Mouse (Mus musculus): Measurements from ENCODE around the gene Gm14403.
"Not testable (repeated sequence)": the region's sequence is repeated elsewhere in the genome, so short reads cannot be mapped to it uniquely, and the experiment has no call there.

Gm14403 gene

DNA sequence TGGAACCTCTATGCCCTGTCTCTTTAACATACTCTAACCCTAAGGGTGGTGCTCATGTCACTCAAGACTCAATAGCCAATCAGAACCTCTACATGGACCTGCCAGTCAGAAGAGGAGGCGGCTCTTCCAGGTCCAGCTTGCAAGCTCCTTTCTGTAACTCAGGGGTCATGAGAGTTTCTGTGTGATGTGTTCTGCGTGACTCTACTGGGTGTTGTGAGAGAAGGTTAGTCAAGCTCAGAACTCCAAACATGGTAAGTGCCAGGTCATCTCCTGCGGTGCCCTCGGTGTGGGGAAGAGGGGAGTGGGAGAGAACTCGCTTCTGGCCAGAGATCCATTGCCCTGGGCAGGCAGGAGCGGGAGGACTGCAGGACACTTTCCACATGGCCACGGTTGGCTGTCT lies at the start of gene Gm14403:
TSS of gene Gm14403 (plus strand) at position 149 of the 400 bp plus-strand sequence.
- peak; percentile 42 for DNase-seq (ENCODE audit: low spot score)

DNA sequence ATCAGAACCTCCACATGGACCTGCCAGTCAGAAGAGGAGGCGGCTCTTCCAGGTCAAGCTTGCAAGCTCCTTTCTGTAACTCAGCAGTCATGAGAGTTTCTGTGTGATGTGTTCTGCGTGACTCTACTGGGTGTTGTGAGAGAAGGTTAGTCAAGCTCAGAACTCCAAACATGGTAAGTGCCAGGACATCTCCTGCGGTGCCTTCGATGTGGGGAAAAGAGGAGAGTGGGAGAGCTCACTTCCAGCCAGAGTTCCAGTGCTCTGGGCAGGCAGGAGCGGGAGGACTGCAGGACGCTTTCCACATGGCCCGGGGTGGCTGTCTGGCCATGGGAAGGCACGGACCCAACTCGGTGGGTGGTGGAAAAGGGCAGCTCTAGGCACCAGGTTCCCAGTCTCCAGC lies 33.3 kb upstream of the Gm14403 start, which contains the start of gene Zfp970:
TSS of gene Zfp970 (plus strand) at position 58 of the 400 bp plus-strand sequence.
- DNase-seq (ENCODE audit: low spot score), result peak; percentile 13

DNA sequence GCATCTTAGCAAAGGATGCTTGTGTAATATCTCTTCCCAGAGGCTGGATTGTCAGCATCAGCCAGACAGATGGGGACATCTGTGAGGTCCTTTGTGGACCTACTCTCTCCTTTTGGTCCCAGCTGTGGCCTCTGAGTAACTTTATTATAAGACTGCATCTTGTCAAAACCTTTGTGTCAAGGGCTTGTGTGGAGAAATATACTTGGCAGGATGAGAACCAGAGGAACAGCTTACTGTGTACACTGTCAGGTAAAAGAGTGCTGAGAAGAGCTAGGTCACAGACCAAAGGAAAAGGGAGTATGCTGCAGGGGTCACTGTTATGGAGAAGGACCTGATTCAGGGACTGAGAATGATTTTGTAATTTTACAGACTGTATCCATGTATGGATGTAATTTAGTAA lies 29.8 kb upstream of the Gm14403 start:
- DNase-seq (ENCODE audit: low spot score), result not testable (repeated sequence)

DNA sequence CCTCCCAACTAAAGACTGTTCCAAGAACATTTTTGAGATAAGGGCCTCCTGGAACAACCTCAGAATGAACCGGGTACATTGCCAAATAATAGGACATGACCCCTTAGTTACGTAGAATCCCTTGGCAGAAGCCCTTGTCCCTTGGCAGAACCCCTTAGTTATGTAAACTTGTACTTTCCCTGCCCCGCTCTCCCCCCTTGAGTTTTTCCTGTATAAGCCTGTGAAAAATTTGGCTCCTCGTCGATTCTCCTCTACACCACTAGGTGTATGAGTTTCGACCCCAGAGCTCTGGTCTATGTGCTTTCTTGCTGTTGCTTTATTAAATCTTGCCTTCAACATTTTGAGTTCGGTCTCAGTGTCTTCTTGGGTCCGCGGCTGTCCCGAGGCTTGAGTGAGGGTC lies 25.8 kb upstream of the Gm14403 start:
- DNase-seq (ENCODE audit: low spot score), result not testable (repeated sequence)

DNA sequence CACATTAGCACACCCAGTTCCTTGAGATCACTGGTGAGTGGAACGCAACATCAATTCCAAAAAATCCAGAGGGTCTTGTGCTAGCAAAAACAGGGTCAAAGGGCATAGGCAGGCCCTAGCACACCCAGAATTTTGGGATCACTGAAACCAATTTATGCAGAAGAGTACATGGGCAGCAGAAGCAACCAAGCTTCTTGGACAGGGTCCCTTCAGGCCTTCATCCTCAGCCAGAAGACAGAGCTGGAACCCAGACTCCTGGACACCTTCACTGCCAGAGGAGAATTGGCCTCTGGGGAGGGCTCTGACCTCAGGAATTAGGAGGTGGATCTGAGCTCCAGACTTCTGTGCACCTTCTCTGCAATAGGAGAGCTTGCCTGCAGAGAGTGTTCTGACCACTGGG lies 16.0 kb upstream of the Gm14403 start:
- not testable (repeated sequence) for DNase-seq (ENCODE audit: low spot score)

DNA sequence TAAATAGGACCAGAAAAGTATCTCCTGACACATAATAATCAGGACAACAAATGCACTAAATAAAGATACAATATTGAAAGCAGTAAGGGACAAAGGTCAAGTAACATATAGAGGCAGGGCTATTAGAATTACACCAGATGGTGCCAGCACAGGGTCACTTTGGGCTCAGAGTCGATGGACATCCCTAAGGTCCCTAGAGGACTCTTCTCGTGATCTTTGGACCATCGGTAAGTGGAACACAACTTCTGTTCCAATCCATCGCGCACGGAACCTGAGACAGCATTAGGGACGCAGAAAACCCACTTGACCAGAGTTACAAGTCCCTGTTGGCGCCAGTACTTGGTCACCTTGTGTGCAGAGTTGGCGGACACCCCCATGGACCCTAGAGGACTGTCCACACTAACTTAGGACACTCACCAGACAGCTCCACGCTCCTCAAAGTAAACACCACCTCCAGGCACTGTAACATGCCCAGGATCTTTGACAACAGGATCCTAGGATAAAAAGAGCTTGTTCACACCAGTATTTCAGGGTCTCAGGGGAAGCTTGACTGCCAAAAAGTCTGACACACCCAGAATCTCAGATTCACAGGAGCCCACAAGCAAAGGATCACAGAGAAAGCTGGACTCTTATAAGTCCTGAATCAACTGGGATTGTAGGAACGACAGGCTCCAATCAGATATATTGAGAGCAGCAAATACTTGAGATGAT lies 14.6 kb upstream of the Gm14403 start:
- not testable (repeated sequence) for DNase-seq (ENCODE audit: low spot score)

DNA sequence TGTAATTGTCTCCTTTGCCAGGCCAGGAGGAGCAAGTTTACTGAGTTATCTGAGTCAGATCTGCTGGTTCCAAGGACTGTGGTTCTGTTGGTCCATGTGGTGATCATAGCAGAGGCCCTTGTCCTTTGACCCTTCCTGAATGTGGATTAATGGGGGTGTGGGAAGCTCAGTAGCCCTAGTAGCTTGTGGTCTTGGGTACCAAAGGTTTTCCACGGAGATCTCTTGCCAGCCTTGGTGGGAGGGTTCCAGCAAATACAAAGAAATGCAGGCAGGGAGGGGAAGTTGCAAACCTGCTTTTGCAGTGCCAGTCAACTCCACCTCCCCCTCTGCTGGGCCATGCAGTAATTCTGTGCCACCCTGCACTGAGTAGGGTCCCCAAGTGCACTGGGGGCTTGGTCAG lies 1.2 kb downstream of the Gm14403 start:
- DNase-seq (ENCODE audit: low spot score), result not testable (repeated sequence)

DNA sequence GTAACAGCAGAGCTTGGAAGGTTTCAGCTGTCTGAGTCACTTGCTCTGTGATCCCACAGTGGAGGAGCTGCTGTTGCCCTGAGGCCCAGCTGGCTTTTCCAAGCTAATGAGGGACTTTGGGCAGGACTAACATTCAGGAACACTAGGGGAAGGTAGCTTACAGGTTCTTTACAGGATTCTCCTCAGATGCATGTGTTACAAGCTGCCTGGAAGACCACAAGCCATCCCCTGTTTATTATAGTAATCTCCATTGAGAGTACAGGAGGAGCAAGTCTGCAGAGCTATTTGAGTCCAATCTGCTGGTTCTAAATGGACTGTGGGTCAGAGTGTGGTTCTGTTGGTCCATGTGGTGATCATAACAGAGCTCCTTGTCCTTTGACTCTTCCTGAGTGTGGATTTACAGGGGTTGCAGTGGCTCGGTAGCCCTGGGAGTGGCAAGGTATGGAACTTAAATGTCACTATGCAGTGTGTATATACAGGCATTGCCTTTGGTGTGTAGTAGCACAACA lies 7.2 kb downstream of the Gm14403 start:
- not testable (repeated sequence) for DNase-seq (ENCODE audit: low spot score)

DNA sequence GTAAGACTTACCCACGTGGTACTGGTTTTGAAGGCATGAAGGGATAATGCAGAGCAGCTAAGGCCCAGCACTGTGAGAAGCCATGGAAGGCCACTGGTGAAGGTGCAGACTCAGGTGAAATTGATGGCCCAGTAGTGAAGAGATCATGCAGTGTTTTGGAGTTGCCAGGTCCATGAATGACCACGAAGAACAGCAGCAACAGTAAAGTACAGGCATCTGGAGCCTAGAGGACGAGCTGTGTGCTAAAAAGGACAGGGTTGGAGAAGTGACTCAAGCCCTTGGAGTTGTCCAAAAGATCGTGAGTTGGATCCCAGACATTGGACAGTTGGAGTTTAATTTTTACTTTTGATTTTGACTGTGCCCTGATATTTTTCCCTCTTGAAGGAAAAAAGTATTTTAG lies 13.4 kb downstream of the Gm14403 start:
- not testable (repeated sequence) for DNase-seq (ENCODE audit: low spot score)

DNA sequence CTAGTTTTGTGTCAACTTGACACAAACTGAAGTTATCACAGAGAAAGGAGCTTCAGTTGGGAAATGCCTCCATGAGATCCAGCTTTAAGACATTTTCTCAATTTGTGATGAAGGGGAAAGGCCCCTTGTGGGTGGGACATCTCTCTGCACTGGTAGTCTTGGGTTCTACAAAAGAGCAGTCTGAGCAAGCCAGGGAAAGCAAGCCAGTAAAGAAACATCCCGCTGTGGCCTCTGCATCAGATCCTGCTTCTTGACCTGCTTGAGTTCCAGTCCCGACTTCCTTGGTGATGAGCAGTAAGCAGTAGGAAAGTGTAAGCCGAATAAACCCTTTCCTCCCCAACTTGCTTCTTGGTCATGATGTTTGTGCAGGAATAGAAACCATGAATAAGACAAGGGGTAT lies 14.0 kb downstream of the Gm14403 start:
- DNase-seq (ENCODE audit: low spot score), result not testable (repeated sequence)

DNA sequence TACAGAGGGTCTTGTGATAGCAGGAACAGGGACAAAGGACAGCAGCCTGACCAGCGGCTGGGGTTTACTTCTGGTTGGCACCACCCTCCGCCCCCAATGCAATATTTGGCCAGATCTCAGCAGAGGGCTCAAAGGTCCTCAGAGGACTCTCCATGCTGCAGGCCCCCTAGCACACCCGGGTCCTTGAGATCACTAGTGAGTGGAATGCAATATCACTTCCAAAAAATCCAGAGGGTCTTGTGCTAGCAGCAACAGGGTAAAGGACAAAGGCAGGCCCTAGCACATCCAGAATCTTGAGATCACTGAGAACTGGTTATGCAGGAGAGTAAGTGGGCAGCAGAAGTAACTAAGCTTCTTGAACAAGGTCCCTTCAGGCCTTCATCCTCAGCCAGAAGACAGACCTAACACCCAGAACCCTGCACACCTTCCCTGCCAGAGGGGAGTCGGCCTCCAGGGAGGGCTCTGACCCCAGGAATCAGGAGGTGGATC lies 16.0 kb downstream of the Gm14403 start:
- not testable (repeated sequence) for DNase-seq (ENCODE audit: low spot score)

DNA sequence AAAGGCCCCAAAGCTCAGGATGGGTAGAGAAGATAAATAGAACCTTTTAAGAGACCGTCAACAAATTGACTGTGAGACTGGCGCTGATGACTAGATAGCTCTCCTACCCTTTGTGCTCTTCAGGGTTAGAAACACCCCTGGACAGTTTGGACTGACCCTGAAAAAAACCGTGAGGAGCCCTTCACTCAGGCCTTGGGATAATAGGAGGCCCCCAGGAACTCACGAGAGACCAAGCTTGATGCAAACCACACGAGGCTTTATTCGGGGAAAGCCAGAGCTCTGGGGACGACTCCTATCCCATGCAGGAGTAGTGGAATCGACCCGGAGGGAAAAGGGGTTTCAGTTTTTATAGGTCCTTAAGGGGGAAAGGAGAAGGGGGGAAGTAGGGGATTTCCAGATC lies 19.7 kb downstream of the Gm14403 start:
- DNase-seq (ENCODE audit: low spot score), result not testable (repeated sequence)

DNA sequence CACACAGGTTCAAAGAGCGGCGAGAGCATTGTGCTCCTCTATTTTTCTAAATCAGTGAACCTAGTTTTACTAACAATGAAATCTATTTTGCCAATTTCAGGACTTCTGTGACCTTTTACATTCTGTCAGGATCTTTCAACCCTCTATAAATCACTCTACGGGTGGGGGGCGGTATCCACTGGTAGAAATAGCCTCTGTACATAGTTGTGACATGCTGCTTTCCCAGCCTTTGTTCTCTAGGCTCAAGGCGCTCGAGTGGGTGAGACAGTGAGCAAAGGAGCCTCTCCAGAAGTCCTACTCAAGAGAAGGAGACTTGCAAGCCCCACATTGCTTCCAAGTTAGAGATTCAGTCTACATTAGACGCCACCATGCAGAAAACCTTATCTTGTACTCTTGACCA lies 20.3 kb downstream of the Gm14403 start:
- not testable (repeated sequence) for DNase-seq (ENCODE audit: low spot score)

DNA sequence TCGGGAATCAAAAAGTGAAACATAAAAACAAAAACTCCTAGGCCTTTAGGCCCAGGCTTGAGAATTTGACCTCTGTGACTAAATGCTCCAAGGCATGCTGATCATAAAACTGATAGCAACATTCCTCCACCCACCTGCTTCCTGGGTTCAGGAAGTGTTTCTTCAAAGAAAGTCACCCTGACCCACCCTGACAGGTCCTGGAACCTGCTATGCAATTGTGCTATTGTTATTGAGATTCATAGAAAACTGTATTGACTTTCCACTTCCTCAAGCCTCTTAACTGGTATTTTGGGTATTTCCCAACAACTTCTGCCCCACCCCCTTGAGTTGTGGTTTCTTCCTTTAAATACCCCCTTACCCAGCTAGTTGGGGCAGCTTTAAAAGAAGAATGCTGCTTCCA lies 20.9 kb downstream of the Gm14403 start:
- DNase-seq (ENCODE audit: low spot score), result not testable (repeated sequence)

DNA sequence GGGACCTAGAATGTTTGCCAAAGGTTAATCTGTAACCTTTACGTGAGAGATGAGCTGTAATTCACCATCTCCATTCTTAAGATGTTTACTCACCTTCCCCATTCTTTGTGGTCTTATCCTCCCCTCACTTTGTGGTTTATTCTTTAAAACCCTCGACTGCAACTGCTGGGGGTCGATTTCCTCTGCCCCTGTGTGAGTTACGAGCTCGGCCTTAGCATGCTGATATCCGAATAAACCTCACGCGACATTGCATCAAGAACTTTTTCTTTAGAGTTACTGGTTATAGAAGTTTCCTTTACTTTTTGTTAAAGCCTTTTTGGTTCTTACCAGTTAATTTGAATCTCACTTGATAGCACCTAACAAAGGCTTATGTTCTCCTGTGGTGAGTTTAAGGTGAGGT lies 22.0 kb downstream of the Gm14403 start:
- no peak for DNase-seq (ENCODE audit: low spot score)

DNA sequence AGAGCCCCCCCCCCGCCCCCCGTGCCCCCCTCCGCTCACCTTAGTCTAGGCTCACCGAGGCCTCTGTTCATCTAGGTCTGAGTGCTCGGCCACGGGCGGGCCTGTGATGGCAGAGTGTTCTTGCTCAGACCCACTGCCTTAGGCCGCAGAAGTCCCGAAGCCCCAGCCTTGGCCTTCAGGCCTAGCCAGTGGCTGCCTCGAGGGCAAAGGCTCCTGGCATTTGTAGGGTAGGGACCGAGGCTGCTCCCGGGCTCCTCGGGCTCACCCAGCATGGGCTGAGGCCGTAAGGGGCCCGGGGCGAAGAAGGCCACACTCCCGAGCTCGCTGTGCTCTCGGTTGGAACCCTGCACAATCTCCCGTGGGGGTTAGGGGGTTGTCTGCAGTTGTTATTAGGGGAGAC lies 25.0 kb downstream of the Gm14403 start:
- no peak for DNase-seq (ENCODE audit: low spot score)

DNA sequence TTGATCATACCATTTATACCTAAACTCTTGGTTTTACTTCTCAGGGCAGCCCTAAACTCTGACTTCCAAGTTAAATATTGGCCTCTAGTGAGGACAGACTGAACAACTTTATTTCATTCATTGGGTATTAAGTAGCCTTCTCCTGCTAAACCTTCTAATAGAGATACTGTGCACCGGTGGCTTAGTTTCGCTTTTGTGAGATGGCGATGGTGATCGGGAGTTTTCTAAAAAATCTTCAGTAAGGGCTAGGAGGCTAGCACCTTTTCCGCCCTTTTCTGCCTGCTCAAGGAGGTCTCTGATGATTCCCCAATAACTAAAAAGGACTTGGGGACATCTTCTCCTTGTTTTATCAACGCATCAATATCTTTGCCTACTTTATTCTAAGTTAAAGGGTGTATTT lies 25.7 kb downstream of the Gm14403 start:
- not testable (repeated sequence) for DNase-seq (ENCODE audit: low spot score)

DNA sequence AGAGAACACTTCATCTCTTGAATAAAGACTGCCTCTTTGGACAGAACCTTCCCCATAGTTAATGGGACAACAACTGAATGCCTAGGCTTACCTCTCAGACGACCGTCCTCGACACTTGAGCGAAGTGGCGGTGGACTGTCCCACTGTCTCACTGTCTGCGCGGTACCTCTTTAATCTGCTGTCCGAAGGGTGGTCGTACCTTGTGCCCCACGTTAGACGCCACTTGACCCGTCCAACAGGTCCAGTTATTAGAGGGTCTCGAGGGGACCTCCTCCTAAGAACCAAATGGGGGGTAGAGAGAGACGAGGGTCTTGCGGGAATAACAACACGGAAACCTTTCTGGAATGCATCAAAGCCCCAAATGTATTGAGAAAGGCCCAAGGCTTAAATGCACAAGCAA lies 26.2 kb downstream of the Gm14403 start:
- not testable (repeated sequence) for DNase-seq (ENCODE audit: low spot score)

DNA sequence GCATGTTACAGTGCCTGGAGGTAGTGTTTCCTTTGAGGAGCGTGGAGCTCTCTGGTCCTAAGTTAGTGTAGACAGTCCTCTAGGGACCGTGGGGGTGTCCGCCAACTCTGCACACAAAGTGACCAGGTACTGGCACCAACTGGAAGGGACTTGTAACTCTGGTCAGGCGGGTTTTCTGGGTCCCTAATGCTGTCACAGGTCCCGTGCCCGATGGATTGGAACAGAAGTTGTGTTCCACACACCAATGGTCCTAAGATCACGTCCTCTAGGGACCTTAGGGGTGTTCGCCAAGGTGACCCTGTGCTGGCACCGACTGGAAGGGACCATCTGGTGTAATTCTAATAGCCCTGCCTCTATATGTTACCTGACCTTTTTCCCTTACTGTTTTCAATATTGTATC lies 37.9 kb downstream of the Gm14403 start:
- DNase-seq (ENCODE audit: low spot score), result no peak

DNA sequence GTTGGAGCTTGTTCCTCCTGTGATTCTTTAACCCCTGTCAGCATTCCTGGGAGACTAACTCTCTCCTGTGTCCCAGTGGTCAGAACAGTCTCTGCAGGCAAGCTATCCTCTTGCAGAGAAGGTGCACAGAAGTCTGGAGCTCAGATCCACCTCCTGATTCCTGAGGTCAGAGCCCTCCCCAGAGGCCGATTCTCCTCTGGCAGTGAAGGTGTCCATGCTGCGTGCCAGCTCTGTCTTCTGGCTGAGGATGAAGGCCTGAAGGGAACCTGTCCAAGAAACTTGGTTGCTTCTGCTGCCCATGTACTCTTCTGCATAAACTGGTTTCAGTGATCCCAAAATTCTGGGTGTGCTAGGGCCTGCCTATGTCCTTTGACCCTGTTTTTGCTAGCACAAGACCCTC lies 39.1 kb downstream of the Gm14403 start:
- not testable (repeated sequence) for DNase-seq (ENCODE audit: low spot score)

DNA sequence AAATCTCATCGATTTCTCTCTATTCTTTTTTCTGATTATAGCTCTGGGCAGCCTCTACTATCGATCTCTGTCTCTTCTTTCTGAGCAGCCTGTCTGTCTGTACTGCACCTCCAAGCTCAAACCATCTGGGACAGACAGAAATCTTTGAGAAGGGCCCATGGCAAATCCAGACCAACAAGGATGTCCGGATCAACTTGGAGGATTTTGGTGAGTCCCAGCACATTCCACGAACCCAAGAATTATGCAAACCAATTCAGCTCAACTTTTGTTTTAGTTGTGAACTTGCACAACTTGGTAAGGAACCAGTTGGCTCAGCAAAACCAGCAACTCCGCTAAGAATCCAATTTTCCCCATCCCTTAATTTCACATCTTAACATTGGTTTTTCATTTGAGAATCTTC lies 39.7 kb downstream of the Gm14403 start:
- DNase-seq (ENCODE audit: low spot score), result not testable (repeated sequence)

DNA sequence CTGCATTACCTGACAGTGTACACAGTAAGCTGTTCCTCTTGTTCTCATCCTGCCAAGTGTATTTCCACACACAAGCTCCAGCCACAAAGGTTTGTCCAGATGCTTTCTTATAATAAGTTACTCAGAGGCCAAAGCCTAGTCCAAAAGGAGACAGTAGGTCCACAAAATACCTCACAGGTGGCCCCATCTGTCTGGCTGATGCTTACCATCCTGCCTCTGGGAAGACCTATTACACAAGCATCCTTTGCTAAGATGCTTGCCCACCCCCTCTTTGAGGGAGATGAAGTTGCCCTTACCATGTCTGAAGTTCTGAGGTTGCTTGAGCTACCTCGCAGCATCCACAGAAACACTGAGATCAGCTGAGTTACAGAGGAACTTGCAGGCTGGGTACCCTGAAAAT lies 57.2 kb downstream of the Gm14403 start:
- DNase-seq (ENCODE audit: low spot score), result not testable (repeated sequence)
